Mouse (Mus musculus) hindbrain, embryonic 10.5 days (tissue): ENCODE data around the gene Fbxl2. TPM values are rescaled to one million over a fixed set of nuclear protein-coding genes. Genes with fewer than 3 reads are reported as not detected.

ENCODE experiments used
- DNase-seq: peaks from one replicate; pipeline ENCODE4 v3.0.0-alpha.2; 2017; ENCODE audit warnings: low spot score
- H3K27ac ChIP-seq: fragments of 300-500 bp; sonication (generic); 2 replicates; pipeline ENCODE4 v1.5.1; 2016; ENCODE audit warnings: mild to moderate bottlenecking, moderate library complexity
- H3K27me3 ChIP-seq: fragments of 300-500 bp; sonication (generic); 2 replicates; pipeline ENCODE4 v1.6.1; 2016; ENCODE audit warnings: mild to moderate bottlenecking; ENCODE audit not compliant: poor library complexity, insufficient read depth, severe bottlenecking
- H3K36me3 ChIP-seq: fragments of 300-500 bp; sonication (generic); 2 replicates; pipeline ENCODE4 v1.6.1; 2016; ENCODE audit warnings: mild to moderate bottlenecking, moderate library complexity
- H3K4me1 ChIP-seq: fragments of 300-500 bp; sonication (generic); replicated peaks from 2 replicates; pipeline ENCODE4 v1.6.1; 2016; ENCODE audit warnings: mild to moderate bottlenecking
- H3K4me3 ChIP-seq: fragments of 300-500 bp; sonication (generic); 2 replicates; pipeline ENCODE4 v1.5.1; 2016; ENCODE audit warnings: mild to moderate bottlenecking, moderate library complexity
- H3K9me3 ChIP-seq: fragments of 300-500 bp; sonication (generic); 2 replicates; pipeline ENCODE4 v1.6.1; 2016; ENCODE audit warnings: mild to moderate bottlenecking, moderate library complexity
- WGBS: fragments of 180-500 bp; shearing (Covaris S2); methylation state at CpG from one replicate; pipeline ENCODE4 v1.1.7; 2016; 5-methylcytosine and 5-hydroxymethylcytosine counted together
- polyA plus RNA-seq: library from polyadenylated mRNA; unstranded; fragments of >200 nt; fragmentation: Nextera tagmentation; extraction: Ambion mirVana; gene quantifications from 2 replicates; pipeline ENCODE4 v1.2.1, GENCODE M21; 2016

The Fbxl2 gene
- polyA plus RNA-seq, 1 experiment from 2014 or later, result 8.8 TPM

GRCm38 (mm10) chr9:113978656-113979055 is 67.3 kb downstream of the Fbxl2 start:
- H3K4me1 ChIP-seq, result peaks cover 5% of the 10 kb centered on the region; the same call in 1 of the 2 replicates
- 88% methylated on average over 7 of the region's 7 CpGs for WGBS
- H3K36me3 ChIP-seq, result peaks cover 67% of the 10 kb centered on the region

GRCm38 (mm10) chr9:113977225-113977840 is 68.7 kb downstream of the Fbxl2 start:
- no peak overlapping the region for H3K27ac ChIP-seq
- peaks cover 80% of the 10 kb centered on the region for H3K36me3 ChIP-seq
- 88% methylated on average over 11 of the region's 11 CpGs for WGBS
- H3K9me3 ChIP-seq, result no peaks in the 10 kb centered on the region
- peaks cover 5% of the 10 kb centered on the region; the same call in 1 of the 2 replicates for H3K4me1 ChIP-seq
- no peak overlapping the region for H3K4me3 ChIP-seq
- no peaks in the 10 kb centered on the region for H3K27me3 ChIP-seq
- no peak for DNase-seq

More at GRCm38 (mm10) chr9:113978656-113979055, 67.3 kb downstream of the Fbxl2 start:
- no peak overlapping the region for H3K27ac ChIP-seq
- H3K9me3 ChIP-seq, result no peaks in the 10 kb centered on the region
- H3K27me3 ChIP-seq, result no peaks in the 10 kb centered on the region
- no peak for DNase-seq
- H3K4me3 ChIP-seq, result no peak overlapping the region

GRCm38 (mm10) chr9:113976264-113976663 is 69.7 kb downstream of the Fbxl2 start:
- H3K36me3 ChIP-seq, result peaks cover 87% of the 10 kb centered on the region
- no peaks in the 10 kb centered on the region for H3K27me3 ChIP-seq
- peaks cover 5% of the 10 kb centered on the region; the same call in 1 of the 2 replicates for H3K4me1 ChIP-seq
- no peak for DNase-seq
- H3K4me3 ChIP-seq, result no peak overlapping the region
- H3K9me3 ChIP-seq, result no peaks in the 10 kb centered on the region
- 97% methylated on average over 10 of the region's 10 CpGs for WGBS
- no peak overlapping the region for H3K27ac ChIP-seq

GRCm38 (mm10) chr9:113975442-113975841 is 70.5 kb downstream of the Fbxl2 start:
- no peak overlapping the region for H3K4me3 ChIP-seq
- H3K27me3 ChIP-seq, result no peaks in the 10 kb centered on the region
- no peak overlapping the region for H3K27ac ChIP-seq
- no peak for DNase-seq
- H3K36me3 ChIP-seq, result peaks cover 95% of the 10 kb centered on the region
- H3K4me1 ChIP-seq, result no peaks in the 10 kb centered on the region
- 87% methylated on average over 7 of the region's 7 CpGs for WGBS
- H3K9me3 ChIP-seq, result no peaks in the 10 kb centered on the region

GRCm38 (mm10) chr9:113974945-113975344 is 71.0 kb downstream of the Fbxl2 start:
- WGBS, result 89% methylated on average over 4 of the region's 4 CpGs
- Histone ChIP-seq H3K36me3 (peaks cover 100% of the 10 kb centered on the region), H3K9me3 (no peaks in the 10 kb centered on the region)

GRCm38 (mm10) chr9:113973857-113974256 is 72.1 kb downstream of the Fbxl2 start:
- DNase-seq, result no peak
- no peak overlapping the region for H3K27ac ChIP-seq
- H3K4me3 ChIP-seq, result no peak overlapping the region
- H3K36me3 ChIP-seq, result peaks cover 100% of the 10 kb centered on the region
- H3K9me3 ChIP-seq, result no peaks in the 10 kb centered on the region
- H3K27me3 ChIP-seq, result no peaks in the 10 kb centered on the region
- WGBS, result 70% methylated on average over 4 of the region's 4 CpGs
- no peaks in the 10 kb centered on the region for H3K4me1 ChIP-seq

More at GRCm38 (mm10) chr9:113974945-113975344, 71.0 kb downstream of the Fbxl2 start:
- no peak for DNase-seq
- no peak overlapping the region for H3K4me3 ChIP-seq
- H3K27ac ChIP-seq, result no peak overlapping the region
- no peaks in the 10 kb centered on the region for H3K27me3 ChIP-seq
- no peaks in the 10 kb centered on the region for H3K4me1 ChIP-seq

GRCm38 (mm10) chr9:113971615-113972014 is 74.4 kb downstream of the Fbxl2 start:
- H3K4me3 ChIP-seq, result no peak overlapping the region
- H3K36me3 ChIP-seq, result peaks cover 100% of the 10 kb centered on the region
- no peaks in the 10 kb centered on the region for H3K27me3 ChIP-seq
- no peaks in the 10 kb centered on the region for H3K9me3 ChIP-seq
- no peak for DNase-seq
- no peak overlapping the region for H3K27ac ChIP-seq
- H3K4me1 ChIP-seq, result no peaks in the 10 kb centered on the region
- WGBS, result 90% methylated on average over 8 of the region's 8 CpGs

- Histone ChIP-seq H3K36me3 (peaks cover 99% of the 10 kb centered on the region), H3K27me3 (no peaks in the 10 kb centered on the region), H3K9me3 (no peaks in the 10 kb centered on the region), H3K4me3 (no peak overlapping the region), H3K4me1 (no peaks in the 10 kb centered on the region), H3K27ac (no peak overlapping the region)
- DNase-seq, result no peak
- WGBS, result 93% methylated on average over 14 of the region's 14 CpGs
Measured at GRCm38 (mm10) chr9:113970041-113970440, 76.0 kb downstream of the Fbxl2 start.

- Histone ChIP-seq H3K27ac (no peak overlapping the region), H3K36me3 (peaks cover 99% of the 10 kb centered on the region)
Measured at GRCm38 (mm10) chr9:113969399-113969798, 76.6 kb downstream of the Fbxl2 start.

GRCm38 (mm10) chr9:113968967-113969366 is 77.0 kb downstream of the Fbxl2 start:
- no peak overlapping the region for H3K27ac ChIP-seq
- no peaks in the 10 kb centered on the region for H3K27me3 ChIP-seq
- H3K36me3 ChIP-seq, result peaks cover 99% of the 10 kb centered on the region
- H3K4me3 ChIP-seq, result no peak overlapping the region
- no peaks in the 10 kb centered on the region for H3K9me3 ChIP-seq
- no peaks in the 10 kb centered on the region for H3K4me1 ChIP-seq
- DNase-seq, result no peak
- 93% methylated on average over 7 of the region's 7 CpGs for WGBS

More at GRCm38 (mm10) chr9:113969399-113969798, 76.6 kb downstream of the Fbxl2 start:
- no peaks in the 10 kb centered on the region for H3K4me1 ChIP-seq
- WGBS, result 95% methylated on average over 8 of the region's 8 CpGs
- no peaks in the 10 kb centered on the region for H3K27me3 ChIP-seq
- DNase-seq, result no peak
- no peak overlapping the region for H3K4me3 ChIP-seq
- H3K9me3 ChIP-seq, result no peaks in the 10 kb centered on the region

GRCm38 (mm10) chr9:113966838-113967237 is 79.2 kb downstream of the Fbxl2 start:
- H3K27me3 ChIP-seq, result no peaks in the 10 kb centered on the region
- H3K36me3 ChIP-seq, result peaks cover 99% of the 10 kb centered on the region
- no peak overlapping the region for H3K4me3 ChIP-seq
- no peak overlapping the region for H3K27ac ChIP-seq
- no peak for DNase-seq
- 94% methylated on average over 4 of the region's 4 CpGs for WGBS
- H3K9me3 ChIP-seq, result no peaks in the 10 kb centered on the region
- H3K4me1 ChIP-seq, result no peaks in the 10 kb centered on the region

GRCm38 (mm10) chr9:113964415-113964814 is 81.6 kb downstream of the Fbxl2 start:
- no peak overlapping the region for H3K27ac ChIP-seq
- no peak for DNase-seq
- no peaks in the 10 kb centered on the region for H3K9me3 ChIP-seq
- H3K36me3 ChIP-seq, result peaks cover 99% of the 10 kb centered on the region
- WGBS, result 94% methylated on average over 8 of the region's 8 CpGs
- no peak overlapping the region for H3K4me3 ChIP-seq
- H3K27me3 ChIP-seq, result no peaks in the 10 kb centered on the region
- H3K4me1 ChIP-seq, result no peaks in the 10 kb centered on the region

- no peak for DNase-seq
- Histone ChIP-seq H3K9me3 (no peaks in the 10 kb centered on the region), H3K4me3 (no peak overlapping the region), H3K36me3 (peaks cover 99% of the 10 kb centered on the region), H3K4me1 (no peaks in the 10 kb centered on the region), H3K27me3 (no peaks in the 10 kb centered on the region), H3K27ac (no peak overlapping the region)
Measured at GRCm38 (mm10) chr9:113963718-113964117, 82.3 kb downstream of the Fbxl2 start.

- Histone ChIP-seq H3K27me3 (no peaks in the 10 kb centered on the region), H3K27ac (no peak overlapping the region), H3K9me3 (no peaks in the 10 kb centered on the region), H3K36me3 (peaks cover 87% of the 10 kb centered on the region), H3K4me3 (no peak overlapping the region), H3K4me1 (no peaks in the 10 kb centered on the region)
- WGBS, result 97% methylated on average over 4 of the region's 4 CpGs
- DNase-seq, result no peak
Measured at GRCm38 (mm10) chr9:113957777-113958176, 88.2 kb downstream of the Fbxl2 start.
